Mouse (Mus musculus) heart, embryonic 16.5 days (tissue): ENCODE measurements around the gene Acot8. TPM values are rescaled to one million over a fixed set of nuclear protein-coding genes. Genes with fewer than 3 reads are reported as not detected.
"Not testable (repeated sequence)": the region's sequence is repeated elsewhere in the genome, so short reads cannot be mapped to it uniquely, and the experiment has no call there.

Experiments used
- ATAC-seq: fragments of 200-750 bp; cut with Nextera tagmentation; replicated peaks from 2 replicates; pipeline ENCODE4 v1.8.0; 2017; ENCODE audit warnings: moderate number of reproducible peaks; ENCODE audit not compliant: insufficient read depth, low FRiP score; ENCODE audit errors: extremely low read depth
- H3K27ac ChIP-seq: fragments of 300-500 bp; sonication (generic); 2 replicates; pipeline ENCODE4 v1.5.1; 2014; ENCODE audit warnings: mild to moderate bottlenecking, low read length, control low read depth, moderate library complexity
- H3K27me3 ChIP-seq: fragments of 300-500 bp; sonication (generic); 2 replicates; pipeline ENCODE4 v1.6.1; 2014; ENCODE audit warnings: low read length, mixed read lengths; ENCODE audit not compliant: control insufficient read depth, insufficient read depth
- H3K36me3 ChIP-seq: fragments of 300-500 bp; sonication (generic); 2 replicates; pipeline ENCODE4 v1.6.1; 2014; ENCODE audit not compliant: control insufficient read depth, insufficient read depth
- H3K4me1 ChIP-seq: fragments of 300-500 bp; sonication (generic); 2 replicates; pipeline ENCODE4 v1.6.1; 2014; ENCODE audit warnings: low read length, mixed read lengths; ENCODE audit not compliant: control insufficient read depth, insufficient read depth
- H3K4me2 ChIP-seq: fragments of 300-500 bp; sonication (generic); 2 replicates; pipeline ENCODE4 v1.6.1; 2014; ENCODE audit warnings: low read depth, mild to moderate bottlenecking, control low read depth, low read length
- H3K4me3 ChIP-seq: fragments of 300-500 bp; sonication (generic); 2 replicates; pipeline ENCODE4 v1.5.1; 2014; ENCODE audit warnings: mild to moderate bottlenecking, control low read depth, low read length
- H3K9ac ChIP-seq: fragments of 300-500 bp; sonication (generic); 2 replicates; pipeline ENCODE4 v1.6.1; 2014; ENCODE audit warnings: low read length, control low read depth
- H3K9me3 ChIP-seq: fragments of 300-500 bp; sonication (generic); replicated peaks from 2 replicates; pipeline ENCODE4 v1.6.1; 2016; ENCODE audit warnings: low read length; ENCODE audit not compliant: control insufficient read depth
- WGBS: fragments of 180-500 bp; shearing (Covaris S2); extraction: QIAGEN DNeasy Blood & Tissue Kit; methylation state at CpG from one replicate; pipeline ENCODE4 v1.1.7; 2014; 5-methylcytosine and 5-hydroxymethylcytosine counted together
- polyA plus RNA-seq: library from polyadenylated mRNA; unstranded; fragments of >200 nt; fragmentation: Nextera tagmentation; extraction: Ambion mirVana; gene quantifications from 2 replicates; pipeline ENCODE4 v1.2.1, GENCODE M21; 2015

Acot8 gene
- polyA plus RNA-seq, 1 experiment from 2014 or later: 15.7 TPM

GRCm38 (mm10) chr2:164800252-164801004 is 4.3 kb downstream of the Acot8 start:
- H3K9ac ChIP-seq: no peak overlapping the region
- no peak overlapping the region for H3K4me3 ChIP-seq
- WGBS: 82% methylated on average over 13 of the region's 13 CpGs
- peaks cover 11% of the 10 kb centered on the region for H3K36me3 ChIP-seq
- ATAC-seq: no peak
- no peaks in the 10 kb centered on the region for H3K9me3 ChIP-seq
- peaks cover 10% of the 10 kb centered on the region for H3K4me1 ChIP-seq
- no peaks in the 10 kb centered on the region for H3K27me3 ChIP-seq
- H3K27ac ChIP-seq: no peak overlapping the region
- no peak overlapping the region for H3K4me2 ChIP-seq

DNA sequence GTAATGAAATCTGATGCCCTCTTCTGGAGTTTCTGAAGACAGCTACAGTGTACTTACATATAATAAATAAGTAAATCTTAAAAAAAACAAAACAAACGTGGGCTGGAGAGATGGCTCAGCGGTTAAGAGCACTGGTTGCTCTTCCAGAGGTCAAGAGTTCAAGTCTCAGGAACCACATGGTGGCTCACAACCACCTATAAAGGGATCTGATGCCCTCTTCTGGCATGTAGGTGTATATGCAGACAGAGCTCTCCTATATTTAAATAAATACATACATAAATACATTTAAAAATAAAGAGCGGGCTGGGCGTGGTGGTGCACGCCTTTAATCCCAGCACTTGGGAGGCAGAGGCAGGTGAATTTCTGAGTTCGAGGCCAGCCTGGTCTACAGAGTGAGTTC is 6.1 kb downstream of the Acot8 start:
- not testable (repeated sequence) for H3K4me3 ChIP-seq, H3K4me1 ChIP-seq, H3K9me3 ChIP-seq, H3K27me3 ChIP-seq, H3K4me2 ChIP-seq, ATAC-seq, H3K9ac ChIP-seq, H3K27ac ChIP-seq
- peaks cover 11% of the 10 kb centered on the region for H3K36me3 ChIP-seq
- 79% methylated on average over 6 of the region's 6 CpGs for WGBS

DNA sequence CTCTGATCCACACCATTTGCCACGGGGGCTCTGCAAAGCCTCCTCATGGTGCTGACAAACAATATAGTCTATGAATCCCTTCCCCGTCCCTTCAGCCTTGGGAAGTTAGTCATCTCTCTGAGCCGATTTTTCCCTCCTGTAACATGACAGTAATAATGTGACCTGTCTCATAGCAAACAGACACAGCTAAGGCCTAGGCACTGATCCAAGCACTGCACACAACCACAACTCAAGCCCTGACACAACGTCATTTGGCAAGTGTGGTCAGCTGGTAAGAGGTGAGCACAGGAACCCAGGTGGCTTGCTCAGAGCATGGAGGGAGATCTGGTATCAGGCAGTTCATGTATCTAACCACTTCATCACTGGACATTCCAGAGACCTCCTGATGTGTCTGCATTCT is 8.8 kb downstream of the Acot8 start:
- WGBS: 65% methylated on average over 4 of the region's 4 CpGs
- H3K36me3 ChIP-seq: peaks cover 25% of the 10 kb centered on the region
- no peak overlapping the region for H3K9ac ChIP-seq
- H3K4me2 ChIP-seq: no peak overlapping the region
- H3K27ac ChIP-seq: no peak overlapping the region
- no peaks in the 10 kb centered on the region for H3K9me3 ChIP-seq
- peaks cover 11% of the 10 kb centered on the region for H3K4me1 ChIP-seq
- no peaks in the 10 kb centered on the region for H3K27me3 ChIP-seq
- H3K4me3 ChIP-seq: no peak overlapping the region
- ATAC-seq: no peak

- Histone ChIP-seq H3K27ac (peak overlapping the region; percentile 80), H3K27me3 (no peaks in the 10 kb centered on the region), H3K4me2 (no peak overlapping the region), H3K4me3 (no peak overlapping the region), H3K9ac (no peak overlapping the region), H3K36me3 (peaks cover 22% of the 10 kb centered on the region), H3K4me1 (peaks cover 11% of the 10 kb centered on the region), H3K9me3 (no peaks in the 10 kb centered on the region)
- ATAC-seq: peak; percentile 64
- WGBS: 24% methylated on average over 5 of the region's 5 CpGs
Measured at GRCm38 (mm10) chr2:164794293-164794692, 10.4 kb downstream of the Acot8 start.

- peaks cover 12% of the 10 kb centered on the region for H3K4me1 ChIP-seq
- H3K4me2 ChIP-seq: no peak overlapping the region
- peak overlapping the region; percentile 80 for H3K27ac ChIP-seq
- H3K9me3 ChIP-seq: no peaks in the 10 kb centered on the region
- peak overlapping the region; percentile 38; the same call in 1 of the 2 replicates for H3K9ac ChIP-seq
- peaks cover 18% of the 10 kb centered on the region for H3K36me3 ChIP-seq
- H3K27me3 ChIP-seq: no peaks in the 10 kb centered on the region
- ATAC-seq: no peak
- WGBS: 78% methylated on average over 2 of the region's 2 CpGs
- no peak overlapping the region for H3K4me3 ChIP-seq
Measured at GRCm38 (mm10) chr2:164793772-164794171, 10.9 kb downstream of the Acot8 start.

DNA sequence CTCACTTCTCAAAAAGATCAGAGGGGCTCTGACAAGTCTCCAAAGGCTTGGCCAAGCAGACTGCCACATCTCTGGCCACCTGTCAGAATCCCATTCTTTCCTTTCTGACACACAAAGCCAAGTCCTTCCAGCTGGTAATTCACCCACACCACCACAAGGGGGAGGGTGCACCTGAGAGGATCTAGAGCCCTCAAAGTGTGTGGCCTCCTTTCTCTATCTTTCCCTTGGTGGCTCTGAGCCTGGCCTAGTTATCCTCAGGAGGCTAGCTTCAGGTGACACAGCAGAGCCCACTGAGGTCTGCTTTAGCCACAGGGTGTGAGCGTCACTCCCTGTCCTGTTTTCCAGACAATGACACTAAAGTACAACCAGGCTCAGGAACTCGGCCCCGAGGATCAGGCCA is 11.4 kb downstream of the Acot8 start:
- peaks cover 17% of the 10 kb centered on the region for H3K4me1 ChIP-seq
- peaks cover 20% of the 10 kb centered on the region for H3K36me3 ChIP-seq
- no peaks in the 10 kb centered on the region for H3K9me3 ChIP-seq
- no peak overlapping the region for H3K4me2 ChIP-seq
- H3K4me3 ChIP-seq: no peak overlapping the region
- 42% methylated on average over 3 of the region's 3 CpGs for WGBS
- H3K27ac ChIP-seq: peak overlapping the region; percentile 80
- no peaks in the 10 kb centered on the region for H3K27me3 ChIP-seq
- H3K9ac ChIP-seq: peak overlapping the region; percentile 38; the same call in 1 of the 2 replicates
- peak; percentile 50 for ATAC-seq

- Histone ChIP-seq H3K9me3 (no peaks in the 10 kb centered on the region), H3K27me3 (no peaks in the 10 kb centered on the region), H3K4me3 (no peak overlapping the region), H3K36me3 (peaks cover 20% of the 10 kb centered on the region), H3K27ac (peak overlapping the region; percentile 80), H3K4me2 (no peak overlapping the region), H3K9ac (peak overlapping the region; percentile 7; the same call in 1 of the 2 replicates), H3K4me1 (peaks cover 22% of the 10 kb centered on the region)
- WGBS: 86% methylated on average over 12 of the region's 12 CpGs
- ATAC-seq: no peak
Measured at GRCm38 (mm10) chr2:164792400-164793190, 12.1 kb downstream of the Acot8 start.

DNA sequence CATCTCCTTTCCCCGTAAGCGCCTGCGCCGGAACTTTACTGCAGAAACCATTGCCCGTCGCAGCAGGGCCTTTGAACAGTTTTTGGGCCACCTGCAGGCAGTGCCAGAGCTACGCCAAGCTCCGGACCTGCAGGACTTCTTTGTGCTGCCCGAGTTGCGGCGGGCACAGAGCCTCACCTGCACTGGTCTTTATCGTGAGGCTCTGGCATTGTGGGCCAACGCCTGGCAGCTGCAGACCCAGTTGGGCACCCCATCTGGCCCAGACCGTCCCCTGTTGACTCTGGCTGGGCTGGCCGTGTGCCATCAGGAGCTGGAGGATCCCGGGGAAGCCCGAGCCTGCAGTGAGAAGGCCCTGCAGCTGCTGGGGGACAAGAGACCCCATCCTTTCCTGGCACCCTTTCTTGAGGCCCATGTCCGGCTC is 12.8 kb downstream of the Acot8 start:
- no peak for ATAC-seq
- Histone ChIP-seq H3K9ac (no peak overlapping the region), H3K4me2 (no peak overlapping the region), H3K27ac (no peak overlapping the region), H3K27me3 (no peaks in the 10 kb centered on the region), H3K36me3 (peaks cover 17% of the 10 kb centered on the region), H3K4me1 (peaks cover 28% of the 10 kb centered on the region), H3K4me3 (no peak overlapping the region), H3K9me3 (no peaks in the 10 kb centered on the region)
- WGBS: 87% methylated on average over 18 of the region's 18 CpGs

GRCm38 (mm10) chr2:164790451-164790850 is 14.2 kb downstream of the Acot8 start:
- no peak for ATAC-seq
- Histone ChIP-seq H3K4me2 (no peak overlapping the region), H3K36me3 (peaks cover 16% of the 10 kb centered on the region), H3K4me3 (no peak overlapping the region), H3K9ac (no peak overlapping the region), H3K4me1 (peaks cover 32% of the 10 kb centered on the region), H3K9me3 (no peaks in the 10 kb centered on the region), H3K27ac (no peak overlapping the region), H3K27me3 (no peaks in the 10 kb centered on the region)
- 67% methylated on average over 4 of the region's 4 CpGs for WGBS
